Mouse (Mus musculus) testis, adult 2 months (tissue): Measurements from ENCODE around the gene Get4. TPM values are rescaled to one million over a fixed set of nuclear protein-coding genes. Genes with fewer than 3 reads are reported as not detected.

ENCODE experiments used
- H3K27ac ChIP-seq: fragments of 200-500 bp; 2 replicates; pipeline ENCODE4 v1.5.1; 2012; ENCODE audit warnings: low read depth, low read length; ENCODE audit not compliant: control insufficient read depth, insufficient read depth
- H3K27me3 ChIP-seq: fragments of 200-500 bp; 2 replicates; pipeline ENCODE4 v1.6.1; 2012; ENCODE audit warnings: mild to moderate bottlenecking, low read length, moderate library complexity; ENCODE audit not compliant: control insufficient read depth, insufficient read depth
- H3K36me3 ChIP-seq: fragments of 200-500 bp; 2 replicates; pipeline ENCODE4 v1.6.1; 2012; ENCODE audit warnings: mild to moderate bottlenecking, low read length; ENCODE audit not compliant: control insufficient read depth, insufficient read depth
- H3K4me1 ChIP-seq: fragments of 200-500 bp; 2 replicates; pipeline ENCODE4 v1.6.1; 2012; ENCODE audit warnings: low read length; ENCODE audit not compliant: control insufficient read depth, insufficient read depth
- H3K4me3 ChIP-seq: fragments of 200-500 bp; 2 replicates; pipeline ENCODE4 v1.5.1; 2012; ENCODE audit warnings: low read depth, mild to moderate bottlenecking, low read length, moderate library complexity, mixed read lengths; ENCODE audit not compliant: control insufficient read depth
- CTCF ChIP-seq: fragments of 200-500 bp; IDR thresholded peaks from 2 replicates; pipeline ENCODE4 v1.5.1; 2012; ENCODE audit warnings: low read depth, mild to moderate bottlenecking, inconsistent platforms, low read length, moderate library complexity; ENCODE audit not compliant: control insufficient read depth, insufficient read depth, insufficient replicate concordance
- POLR2A ChIP-seq: fragments of 200-500 bp; IDR thresholded peaks from 2 replicates; pipeline ENCODE4 v1.6.1; 2012; ENCODE audit warnings: low read depth, mild to moderate bottlenecking, inconsistent platforms, low read length, moderate library complexity; ENCODE audit not compliant: control insufficient read depth
- polyA plus RNA-seq: library from polyadenylated mRNA; depleted of rRNA; stranded (reverse); fragments of >200 nt; gene quantifications from 2 replicates; pipeline ENCODE4 v1.2.3, GENCODE M21; 2012

Gene Get4
- polyA plus RNA-seq, 1 experiment: 117 TPM

DNA sequence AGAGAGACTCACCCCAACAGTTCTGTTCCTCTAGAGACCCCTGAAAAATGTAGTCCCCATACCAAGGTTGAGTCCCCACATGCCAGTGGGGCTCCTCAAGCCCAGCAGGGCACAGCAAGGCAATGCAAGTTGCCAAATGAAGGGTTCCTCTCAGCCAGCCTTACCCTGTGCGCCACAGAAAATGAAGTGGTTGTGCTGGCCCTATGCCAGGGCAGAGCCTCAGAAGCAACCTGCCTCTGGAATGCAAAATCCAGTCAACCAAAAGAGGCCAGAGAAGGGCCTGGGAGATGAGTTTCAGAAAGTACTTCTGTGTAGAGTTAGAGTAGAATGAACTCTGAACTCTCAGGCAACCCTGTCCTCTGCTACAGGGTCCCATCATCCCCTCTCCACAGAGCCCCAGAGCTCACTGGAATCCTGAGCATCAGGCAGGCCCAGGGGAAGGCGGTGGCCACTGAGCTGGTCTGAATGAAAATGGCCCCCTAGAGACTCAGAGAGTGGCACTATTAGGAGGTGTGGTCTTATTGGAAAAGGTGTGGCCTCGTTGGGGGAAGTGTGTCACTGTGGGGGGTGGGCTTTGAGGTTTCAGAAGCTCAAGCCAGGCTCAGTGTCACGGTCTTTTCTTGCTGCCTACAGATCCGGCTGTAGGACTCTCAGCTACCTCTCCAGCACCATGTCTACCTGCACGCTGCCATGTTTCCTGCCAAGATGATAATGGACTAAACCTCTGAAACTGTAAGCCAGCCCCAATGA, 39.9 kb downstream of the Get4 start:
- H3K27ac ChIP-seq: no peak overlapping the region
- H3K27me3 ChIP-seq: no peaks in the 10 kb centered on the region
- H3K4me1 ChIP-seq: peaks cover 4% of the 10 kb centered on the region
- H3K4me3 ChIP-seq: no peak overlapping the region
- TF ChIP-seq CTCF (no peak), POLR2A (no peak)
- no peaks in the 10 kb centered on the region for H3K36me3 ChIP-seq

- Histone ChIP-seq H3K4me3 (no peak overlapping the region), H3K36me3 (no peaks in the 10 kb centered on the region), H3K27me3 (no peaks in the 10 kb centered on the region), H3K4me1 (no peaks in the 10 kb centered on the region), H3K27ac (no peak overlapping the region)
- no peak for TF ChIP-seq POLR2A
- no peak for TF ChIP-seq CTCF
Observed at GRCm38 (mm10) chr5:139294089-139294488, 42.0 kb downstream of the Get4 start.

- Histone ChIP-seq H3K36me3 (no peaks in the 10 kb centered on the region), H3K4me3 (no peak overlapping the region), H3K27ac (no peak overlapping the region), H3K4me1 (no peaks in the 10 kb centered on the region), H3K27me3 (no peaks in the 10 kb centered on the region)
- TF ChIP-seq CTCF (no peak), POLR2A (no peak)
Observed at GRCm38 (mm10) chr5:139297092-139297491, 45.0 kb downstream of the Get4 start.

DNA sequence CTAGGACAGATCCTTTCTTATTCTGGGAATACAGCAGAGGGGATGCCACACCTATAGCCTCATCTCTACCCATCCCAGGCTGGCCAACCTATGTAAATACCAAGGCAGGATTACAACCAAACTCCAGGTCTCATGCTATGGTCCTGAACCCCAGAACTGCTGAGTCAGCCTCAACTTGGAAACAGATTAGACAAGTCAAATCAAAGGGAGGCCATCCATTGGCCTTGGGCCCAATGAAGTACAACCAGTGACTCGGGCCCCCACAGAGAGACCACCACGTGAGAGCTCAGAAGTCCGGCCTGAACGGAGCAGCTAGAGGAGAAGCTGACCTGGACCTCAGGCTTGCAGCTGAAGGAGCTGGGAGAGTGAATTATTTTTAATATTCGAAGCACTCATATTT, 45.6 kb downstream of the Get4 start:
- Histone ChIP-seq H3K27ac (no peak overlapping the region), H3K27me3 (no peaks in the 10 kb centered on the region), H3K4me1 (no peaks in the 10 kb centered on the region), H3K36me3 (no peaks in the 10 kb centered on the region), H3K4me3 (no peak overlapping the region)
- TF ChIP-seq POLR2A: no peak
- no peak for TF ChIP-seq CTCF

- Histone ChIP-seq H3K4me3 (no peak overlapping the region), H3K27ac (no peak overlapping the region), H3K27me3 (no peaks in the 10 kb centered on the region), H3K4me1 (peaks cover 6% of the 10 kb centered on the region), H3K36me3 (no peaks in the 10 kb centered on the region)
- TF ChIP-seq POLR2A: no peak
- TF ChIP-seq CTCF: no peak
Observed at GRCm38 (mm10) chr5:139302101-139302500, 50.0 kb downstream of the Get4 start.

GRCm38 (mm10) chr5:139303646-139304061, 51.5 kb downstream of the Get4 start:
- no peaks in the 10 kb centered on the region for H3K27me3 ChIP-seq
- peaks cover 12% of the 10 kb centered on the region for H3K4me1 ChIP-seq
- no peaks in the 10 kb centered on the region for H3K36me3 ChIP-seq
- no peak overlapping the region for H3K27ac ChIP-seq
- TF ChIP-seq CTCF: no peak
- no peak for TF ChIP-seq POLR2A
- H3K4me3 ChIP-seq: no peak overlapping the region

DNA sequence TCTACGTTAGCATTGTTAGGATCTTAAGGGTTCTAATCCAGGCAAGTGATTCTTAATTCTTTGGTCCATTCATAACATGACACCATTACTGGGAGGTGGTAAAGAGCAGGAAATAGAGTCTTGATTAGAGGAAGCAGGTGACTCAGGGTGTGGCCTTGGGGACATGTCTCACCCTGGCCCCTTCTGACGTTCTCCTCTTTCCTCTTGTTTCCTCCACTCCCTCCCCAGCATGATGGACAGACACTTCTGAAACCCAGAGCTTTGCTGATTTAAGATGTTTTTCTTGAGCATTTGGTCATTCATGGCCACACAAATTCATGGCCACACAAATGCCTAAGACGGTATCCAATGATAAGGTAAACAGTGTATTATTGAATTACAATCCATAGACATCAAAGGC, 57.8 kb downstream of the Get4 start:
- TF ChIP-seq CTCF: no peak
- TF ChIP-seq POLR2A: no peak
- no peaks in the 10 kb centered on the region for H3K27me3 ChIP-seq
- H3K27ac ChIP-seq: no peak overlapping the region
- no peak overlapping the region for H3K4me3 ChIP-seq
- H3K36me3 ChIP-seq: no peaks in the 10 kb centered on the region
- H3K4me1 ChIP-seq: peaks cover 12% of the 10 kb centered on the region
